8 mouse cellular contexts compared by ENCODE assay signal in the genomic region with DNA sequence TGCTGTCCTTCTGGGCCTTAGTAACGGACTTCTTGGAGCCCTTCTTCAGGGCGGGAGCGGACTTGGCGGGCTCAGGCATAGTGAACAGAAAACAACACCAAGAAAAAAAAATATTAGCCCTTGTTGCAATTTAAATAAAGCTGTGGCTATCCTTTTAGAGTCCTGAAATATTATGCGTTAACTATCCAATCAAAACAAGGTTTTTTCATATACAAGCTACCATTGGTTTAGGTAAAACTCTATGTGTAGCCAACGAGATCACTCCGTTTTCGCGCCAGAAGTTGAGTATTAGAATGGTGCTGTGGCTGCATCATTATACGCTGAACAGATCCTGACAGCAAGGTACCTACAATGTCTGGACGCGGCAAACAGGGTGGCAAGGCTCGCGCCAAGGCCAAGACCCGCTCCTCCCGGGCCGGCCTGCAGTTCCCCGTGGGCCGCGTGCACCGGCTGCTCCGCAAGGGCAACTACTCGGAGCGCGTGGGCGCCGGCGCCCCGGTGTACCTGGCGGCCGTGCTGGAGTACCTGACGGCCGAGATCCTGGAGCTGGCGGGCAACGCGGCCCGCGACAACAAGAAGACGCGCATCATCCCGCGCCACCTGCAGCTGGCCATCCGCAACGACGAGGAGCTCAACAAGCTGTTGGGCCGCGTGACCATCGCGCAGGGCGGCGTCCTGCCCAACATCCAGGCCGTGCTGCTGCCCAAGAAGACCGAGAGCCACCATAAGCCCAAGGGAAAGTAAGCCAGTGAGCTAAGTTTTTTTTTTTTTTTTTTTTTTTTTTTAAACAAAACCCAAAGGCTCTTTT. TPM values are rescaled to one million over a fixed set of nuclear protein-coding genes. Genes with fewer than 3 reads are reported as not detected.
A peak's percentile ranks its signal among the peaks of the same experiment; 100 is the strongest.
DNase-seq lines count a peak whose midpoint lies in the region; ATAC-seq and TF ChIP-seq lines count a peak whose summit lies in the region.
"Not testable (repeated sequence)": the region's sequence is repeated elsewhere in the genome, so short reads cannot be mapped to it uniquely, and the experiment has no call there.

Gene Hist1h2af, plus strand, starts transcription at position 347 of the 808 bp plus-strand sequence.

- intact Hi-C loops in heart, adult 2 months (cut with DNase I): loop anchor here (5.0 kb wide), 2 partner anchors 89 to 209 kb away; partner anchors contain the start of genes Hist1h1e and Hist1h2be

- H3K9me3 ChIP-seq in embryonic facial prominence, embryonic 12.5 days; limb, embryonic 10.5 days (replicated peaks): not testable (repeated sequence)

- peaks cover 25% of the 10 kb centered on the region for H3K4me1 ChIP-seq in embryonic facial prominence, embryonic 12.5 days
- not testable (repeated sequence) for H3K4me1 ChIP-seq in heart, adult 2 months (ENCODE audit: control insufficient read depth, insufficient read depth, low read length)
- peaks cover 42% of the 10 kb centered on the region for H3K4me1 ChIP-seq in limb, embryonic 10.5 days

- under 1% methylated on average over 30 of the region's 53 CpGs for WGBS in embryonic facial prominence, embryonic 12.5 days
- 1% methylated on average over 31 of the region's 53 CpGs for WGBS in heart, adult 2 months
- under 1% methylated on average over 31 of the region's 53 CpGs for WGBS in limb, embryonic 10.5 days

- ATAC-seq in embryonic facial prominence, embryonic 12.5 days (ENCODE audit: insufficient number of reproducible peaks, insufficient read depth, low FRiP score, low TSS enrichment): peak; percentile 68

- not testable (repeated sequence) for TF ChIP-seq POLR2A in heart, adult 2 months (IDR thresholded peaks at IDR 0.05; ENCODE audit: insufficient read depth, low read depth, low read length)

- TF ChIP-seq CTCF in heart, adult 2 months (IDR thresholded peaks at IDR 0.05): peak; percentile 34

- H3K9ac ChIP-seq in embryonic facial prominence, embryonic 12.5 days: peak within 1 kb of the TSS; percentile 69
- H3K9ac ChIP-seq in heart, adult 2 months (ENCODE audit: low read depth, low read length): peak within 1 kb of the TSS; percentile 60

- peak within 1 kb of the TSS; percentile 55 for H3K4me3 ChIP-seq in embryonic facial prominence, embryonic 12.5 days
- peak within 1 kb of the TSS; percentile 51 for H3K4me3 ChIP-seq in heart, adult 2 months
- peak within 1 kb of the TSS; percentile 63 for H3K4me3 ChIP-seq in limb, embryonic 10.5 days

- not testable (repeated sequence) for H3K79me2 ChIP-seq in heart, adult 2 months (replicated peaks; ENCODE audit: control insufficient read depth, insufficient read depth, low read length)

- H3K4me2 ChIP-seq in embryonic facial prominence, embryonic 12.5 days (replicated peaks): peak within 1 kb of the TSS; percentile 54

- peak within 1 kb of the TSS; percentile 95 for H3K27ac ChIP-seq in embryonic facial prominence, embryonic 12.5 days
- H3K27ac ChIP-seq in heart, adult 2 months: not testable (repeated sequence)
- H3K27ac ChIP-seq in limb, embryonic 10.5 days: peak within 1 kb of the TSS; percentile 97

- peak; percentile 85 for DNase-seq in 3134 (ENCODE audit: extremely low read depth, insufficient read length, low spot score)
- DNase-seq in adrenal gland, postnatal 25 days: peak; percentile 41
- peak in 1 of 2 experiments; percentile 47 for DNase-seq in heart, adult 2 months
- peak; percentile 40 for DNase-seq in kidney, adult 18-20 months
- peak; percentile 75 for DNase-seq in limb, embryonic 10.5 days (ENCODE audit: low spot score)
- DNase-seq in mesoderm, embryonic 11.5 days (ENCODE audit: low read depth, low spot score): peak; percentile 91
- DNase-seq in right cerebral cortex, postnatal 4 days: peak; percentile 51

- not testable (repeated sequence) for H3K27me3 ChIP-seq in embryonic facial prominence, embryonic 12.5 days; heart, adult 2 months (ENCODE audit: control insufficient read depth, insufficient read depth, low read length); limb, embryonic 10.5 days (ENCODE audit: low read depth, poor library complexity, severe bottlenecking)

- not testable (repeated sequence) for H3K36me3 ChIP-seq in embryonic facial prominence, embryonic 12.5 days; limb, embryonic 10.5 days
- H3K36me3 ChIP-seq in heart, adult 2 months (ENCODE audit: control insufficient read depth, insufficient read depth, low read length): peaks cover 14% of the 10 kb centered on the region

- TF ChIP-seq EP300 in heart, adult 2 months (IDR thresholded peaks at IDR 0.05; ENCODE audit: insufficient read depth, low read depth, low read length): not testable (repeated sequence)

RNA-seq across cellular contexts. Expression of gene Hist1h2af, which starts in this region (rescaled TPM):
- 63.3 and 106 TPM in 2 replicates for total RNA-seq in adrenal gland, postnatal 25 days (2021)
- polyA plus RNA-seq in embryonic facial prominence, embryonic 12.5 days (2016; fragmentation: Nextera tagmentation; extraction: Ambion mirVana): 10.7 and 15.5 TPM in 2 replicates
- total RNA-seq in heart, adult 2 months (2021): 1 to 10 TPM; 4.4 to 9.8 TPM
- 1.9 and 2.0 TPM in 2 replicates for polyA plus RNA-seq in heart, adult 2 months (2012; rRNA removed)
- 8.0 and 11.7 TPM in 2 replicates for polyA plus RNA-seq in limb, embryonic 10.5 days (2016; fragmentation: Nextera tagmentation; extraction: Ambion mirVana)
